Mouse (Mus musculus) mouse embryonic stem cell (cell line): ENCODE results near the gene Nfkb1.

Experiments
- in situ Hi-C, 2 experiments: fragments of 300-500 bp; cut with MboI; formaldehyde crosslinking; loops; 1 replicate in 1 of 2; 3 replicates in 1 of 2; pipeline ENCODE4 v1.14.3; 2019 to 2020; ENCODE audit warnings: low sequenced_read_pairs in 2 of 2, low pct_unique_long_range_greater_than_20kb in 1 of 2, mixed read lengths in 1 of 2; ENCODE audit not compliant: unreplicated experiment in 1 of 2

The Nfkb1 gene

GRCm38 (mm10) chr3:135713016-135713950 is 21.9 kb upstream of the Nfkb1 start:
- in situ Hi-C loops, result no loop called here

- in situ Hi-C loops, result no loop called here
Measured at GRCm38 (mm10) chr3:135711613-135712012, 20.3 kb upstream of the Nfkb1 start.

GRCm38 (mm10) chr3:135711040-135711570 is 19.8 kb upstream of the Nfkb1 start:
- in situ Hi-C loops, result no loop called here

GRCm38 (mm10) chr3:135703307-135703706 is 12.0 kb upstream of the Nfkb1 start:
- in situ Hi-C loops, result no loop called here

- in situ Hi-C loops, result no loop called here
Measured at GRCm38 (mm10) chr3:135702658-135703057, 11.3 kb upstream of the Nfkb1 start.

- in situ Hi-C loops, result no loop called here
Measured at GRCm38 (mm10) chr3:135699523-135700264, 8.3 kb upstream of the Nfkb1 start.

- in situ Hi-C loops, result no loop called here
Measured at GRCm38 (mm10) chr3:135698466-135698975, 7.2 kb upstream of the Nfkb1 start.

- in situ Hi-C loops, result no loop called here
Measured at GRCm38 (mm10) chr3:135696262-135696661, 4.9 kb upstream of the Nfkb1 start.

GRCm38 (mm10) chr3:135692999-135693398 is 1.7 kb upstream of the Nfkb1 start:
- in situ Hi-C loops, result no loop called here

GRCm38 (mm10) chr3:135690568-135691190 is 668 bp downstream of the Nfkb1 start:
- in situ Hi-C loops, result no loop called here

- in situ Hi-C loops, result no loop called here
Measured at GRCm38 (mm10) chr3:135689773-135690567, 1.4 kb downstream of the Nfkb1 start.

- in situ Hi-C loops, result no loop called here
Measured at GRCm38 (mm10) chr3:135688970-135689772, 2.2 kb downstream of the Nfkb1 start.

GRCm38 (mm10) chr3:135687965-135688364 is 3.4 kb downstream of the Nfkb1 start:
- in situ Hi-C loops, result no loop called here

GRCm38 (mm10) chr3:135686419-135686818 is 4.9 kb downstream of the Nfkb1 start:
- in situ Hi-C loops, result no loop called here

GRCm38 (mm10) chr3:135683275-135683674 is 8.1 kb downstream of the Nfkb1 start:
- in situ Hi-C loops, result no loop called here

- in situ Hi-C loops, result no loop called here
Measured at GRCm38 (mm10) chr3:135682240-135682639, 9.1 kb downstream of the Nfkb1 start.

- in situ Hi-C loops, result no loop called here
Measured at GRCm38 (mm10) chr3:135681272-135681783, 10.0 kb downstream of the Nfkb1 start.
